Mouse (Mus musculus) ZHBTc4 (cell line): ENCODE data around the gene Gsg1l2.
A peak's percentile ranks its signal among the peaks of the same experiment; 100 is the strongest.

Source experiments
- DNase-seq: peaks from one replicate; pipeline ENCODE4 v3.0.0-alpha.2; 2011; ENCODE audit warnings: low read depth, low spot score

Gene Gsg1l2

GRCm38 (mm10) chr11:67819604-67820003, 45.2 kb downstream of the Gsg1l2 start:
- peak; percentile 43 for DNase-seq

- DNase-seq = peak; percentile 61
Measured at GRCm38 (mm10) chr11:67820221-67820620, 45.8 kb downstream of the Gsg1l2 start.

GRCm38 (mm10) chr11:67821560-67821959, 47.2 kb downstream of the Gsg1l2 start:
- DNase-seq = no peak

GRCm38 (mm10) chr11:67828360-67829059, 54.1 kb downstream of the Gsg1l2 start:
- no peak for DNase-seq

GRCm38 (mm10) chr11:67829530-67829929, 55.1 kb downstream of the Gsg1l2 start:
- DNase-seq = no peak

- DNase-seq = no peak
Measured at GRCm38 (mm10) chr11:67831820-67832219, 57.4 kb downstream of the Gsg1l2 start.

GRCm38 (mm10) chr11:67835408-67836078, 61.1 kb downstream of the Gsg1l2 start:
- DNase-seq = no peak
